Mouse (Mus musculus) intestine, embryonic 16.5 days (tissue): ENCODE data around the gene Frmd8. TPM values are rescaled to one million over a fixed set of nuclear protein-coding genes. Genes with fewer than 3 reads are reported as not detected.

ENCODE experiments used
- ATAC-seq: fragments of 200-750 bp; cut with Nextera tagmentation; 2 replicates; pipeline ENCODE4 v1.8.0; 2017; ENCODE audit warnings: moderate TSS enrichment, moderate library complexity
- H3K27ac ChIP-seq: fragments of 300-500 bp; sonication (generic); 2 replicates; pipeline ENCODE4 v1.5.1; 2014; ENCODE audit warnings: mild to moderate bottlenecking, low read length
- H3K27me3 ChIP-seq: fragments of 300-500 bp; sonication (generic); replicated peaks from 2 replicates; pipeline ENCODE4 v1.6.1; 2014; ENCODE audit warnings: low read length, control low read depth, mixed read lengths; ENCODE audit not compliant: control insufficient read depth, insufficient read depth
- H3K36me3 ChIP-seq: fragments of 300-500 bp; sonication (generic); 2 replicates; pipeline ENCODE4 v1.6.1; 2014; ENCODE audit warnings: low read length, control low read depth; ENCODE audit not compliant: control insufficient read depth, insufficient read depth
- H3K4me1 ChIP-seq: fragments of 300-500 bp; sonication (generic); 2 replicates; pipeline ENCODE4 v1.6.1; 2014; ENCODE audit warnings: low read length, control low read depth, mixed read lengths; ENCODE audit not compliant: control insufficient read depth, insufficient read depth
- H3K4me2 ChIP-seq: fragments of 300-500 bp; sonication (generic); 2 replicates; pipeline ENCODE4 v1.6.1; 2014; ENCODE audit warnings: low read depth, low read length, control low read depth
- H3K4me3 ChIP-seq: fragments of 300-500 bp; sonication (generic); 2 replicates; pipeline ENCODE4 v1.5.1; 2014; ENCODE audit warnings: mild to moderate bottlenecking, low read length
- H3K9ac ChIP-seq: fragments of 300-500 bp; sonication (generic); 2 replicates; pipeline ENCODE4 v1.6.1; 2014; ENCODE audit warnings: low read depth, low read length
- H3K9me3 ChIP-seq: fragments of 300-500 bp; sonication (generic); 2 replicates; pipeline ENCODE4 v1.6.1; 2016; ENCODE audit warnings: low read length, control low read depth; ENCODE audit not compliant: control insufficient read depth
- WGBS: fragments of 180-500 bp; shearing (Covaris S2); extraction: QIAGEN DNeasy Blood & Tissue Kit; methylation state at CpG from one replicate; pipeline ENCODE4 v1.1.7; 2014; 5-methylcytosine and 5-hydroxymethylcytosine counted together
- polyA plus RNA-seq: library from polyadenylated mRNA; unstranded; fragments of >200 nt; fragmentation: Nextera tagmentation; extraction: Ambion mirVana; gene quantifications from 2 replicates; pipeline ENCODE4 v1.2.1, GENCODE M21; 2015

Gene Frmd8
- polyA plus RNA-seq, 1 experiment from 2014 or later = 31.1 TPM

DNA sequence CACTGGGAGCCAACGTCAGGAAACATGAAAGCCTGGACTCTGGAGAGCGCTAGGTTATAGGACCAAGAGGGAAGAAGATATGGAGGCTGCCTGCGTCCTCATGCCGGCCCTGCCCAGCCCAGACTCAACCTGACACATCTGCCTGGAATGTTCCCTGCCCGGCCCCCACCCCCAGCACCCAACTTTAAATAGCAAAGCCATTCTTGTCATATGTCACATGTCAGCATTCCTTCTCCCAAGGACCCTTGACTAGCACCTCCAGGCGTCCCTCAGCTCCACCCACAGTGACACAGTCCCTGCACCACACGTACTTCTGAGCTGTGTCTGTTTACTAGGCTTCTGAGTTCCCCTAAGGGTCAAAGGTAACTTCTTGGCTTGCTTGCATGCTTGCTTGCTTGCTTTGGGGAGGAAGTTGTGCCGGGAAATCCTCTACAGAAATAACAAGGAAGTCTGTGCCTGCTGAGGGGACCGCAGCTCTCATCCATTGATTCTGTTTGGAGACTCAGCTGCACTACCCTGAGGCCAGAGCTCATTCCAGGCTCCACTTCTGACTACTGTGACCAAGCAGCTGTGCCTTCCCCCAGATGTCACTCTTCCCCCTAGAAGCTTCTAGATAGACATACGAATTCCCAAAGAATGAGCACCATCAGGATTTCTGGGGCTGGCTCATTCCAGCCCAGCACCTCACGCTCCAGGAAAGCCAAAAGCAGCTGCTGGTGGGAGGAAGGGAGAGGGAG, 64.8 kb downstream of the Frmd8 start:
- Histone ChIP-seq H3K4me2 (peak overlapping the region; percentile 26), H3K4me1 (peaks cover 72% of the 10 kb centered on the region), H3K4me3 (no peak overlapping the region), H3K27me3 (no peaks in the 10 kb centered on the region), H3K36me3 (no peaks in the 10 kb centered on the region), H3K9ac (peak overlapping the region; percentile 52), H3K9me3 (no peaks in the 10 kb centered on the region), H3K27ac (peak overlapping the region; percentile 97)
- peak; percentile 85 for ATAC-seq
- WGBS = 17% methylated on average over 11 of the region's 11 CpGs

DNA sequence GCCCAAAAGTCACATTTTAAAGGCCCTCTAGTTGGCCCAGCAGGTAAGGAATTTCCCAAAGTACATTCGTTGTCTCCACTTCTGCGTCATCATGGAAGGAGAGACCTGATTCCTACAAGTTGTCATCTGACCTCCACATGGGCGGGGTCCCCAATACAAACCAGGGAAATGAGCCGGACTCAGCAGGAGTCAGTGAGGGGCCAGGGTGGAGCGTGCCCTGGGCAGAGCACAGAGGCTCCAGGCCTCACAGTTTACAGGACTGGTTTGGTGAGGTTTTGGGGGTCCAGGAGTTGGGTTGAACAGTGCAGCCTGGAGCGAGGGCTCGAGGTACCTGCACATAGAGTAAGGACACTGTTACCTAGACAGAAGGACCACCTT, 65.4 kb downstream of the Frmd8 start:
- Histone ChIP-seq H3K4me2 (peak overlapping the region; percentile 26; the same call in 1 of the 2 replicates), H3K27ac (peak overlapping the region; percentile 97), H3K9ac (peak overlapping the region; percentile 49; the same call in 1 of the 2 replicates), H3K36me3 (no peaks in the 10 kb centered on the region), H3K4me3 (no peak overlapping the region), H3K27me3 (no peaks in the 10 kb centered on the region), H3K9me3 (no peaks in the 10 kb centered on the region), H3K4me1 (peaks cover 70% of the 10 kb centered on the region)
- peak; percentile 51 for ATAC-seq
- WGBS = 40% methylated on average over 7 of the region's 7 CpGs

DNA sequence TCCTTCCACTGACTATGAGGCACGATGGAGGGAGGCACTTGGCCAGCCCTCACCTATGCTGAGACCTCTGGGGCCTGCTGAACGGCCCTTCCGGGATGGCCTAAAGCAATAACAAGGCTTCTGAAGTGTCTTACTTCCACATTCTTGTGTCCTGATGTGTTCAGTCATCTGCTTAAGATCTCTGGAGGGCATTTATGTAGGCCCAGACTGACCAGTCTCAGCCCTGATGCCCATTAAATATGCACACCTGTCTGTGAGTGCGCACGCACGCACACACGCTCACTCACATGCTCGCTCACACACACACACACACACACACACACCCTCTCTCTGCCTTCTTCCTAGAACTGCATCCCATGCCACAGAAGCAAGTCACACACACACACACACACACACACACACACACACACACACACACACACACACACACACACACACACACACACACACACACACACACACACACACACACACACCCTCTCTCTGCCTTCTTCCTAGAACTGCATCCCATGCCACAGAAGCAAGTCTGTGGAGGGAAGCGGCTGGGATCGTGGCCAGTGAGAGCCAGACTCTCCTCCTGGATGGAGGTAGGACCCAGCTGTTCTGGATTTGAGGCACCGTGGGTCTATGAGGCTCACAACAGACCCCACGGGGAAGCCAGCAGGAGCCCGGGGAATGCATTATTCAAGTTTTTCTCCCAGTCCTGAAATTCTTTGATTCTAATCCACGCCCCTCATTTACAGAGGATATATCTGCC, 65.9 kb downstream of the Frmd8 start:
- 56% methylated on average over 14 of the region's 14 CpGs for WGBS

DNA sequence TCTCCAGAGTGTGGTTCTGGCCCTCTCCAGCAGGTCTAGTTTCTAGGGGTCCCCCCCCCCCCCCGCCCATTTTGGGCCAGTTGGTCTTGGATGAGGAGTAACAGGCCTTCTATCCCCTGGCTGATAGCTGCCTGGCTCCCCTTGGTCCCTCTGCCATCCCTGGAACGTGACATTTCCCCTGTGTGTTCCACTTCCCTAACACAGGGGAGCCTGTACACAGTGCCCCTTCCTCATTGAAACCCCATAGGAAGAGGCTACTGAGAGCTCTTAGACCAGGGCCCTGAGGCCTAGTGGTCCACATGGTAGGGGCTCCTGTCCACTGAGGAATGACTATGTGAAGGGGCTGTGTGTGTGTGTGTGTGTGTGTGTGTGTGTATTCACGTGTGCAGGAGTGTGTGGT, 67.3 kb downstream of the Frmd8 start:
- H3K4me2 ChIP-seq = no peak overlapping the region
- no peaks in the 10 kb centered on the region for H3K9me3 ChIP-seq
- H3K4me1 ChIP-seq = peaks cover 78% of the 10 kb centered on the region
- no peak overlapping the region for H3K4me3 ChIP-seq
- H3K27me3 ChIP-seq = no peaks in the 10 kb centered on the region
- H3K27ac ChIP-seq = peak overlapping the region; percentile 87
- H3K9ac ChIP-seq = no peak overlapping the region
- 78% methylated on average over 2 of the region's 3 CpGs for WGBS
- H3K36me3 ChIP-seq = no peaks in the 10 kb centered on the region
- ATAC-seq = no peak

More for the DNA sequence above, 65.9 kb downstream of the Frmd8 start:
- Histone ChIP-seq H3K4me1 (peaks cover 75% of the 10 kb centered on the region), H3K27me3 (no peaks in the 10 kb centered on the region), H3K9ac (peak overlapping the region; percentile 49; the same call in 1 of the 2 replicates), H3K36me3 (no peaks in the 10 kb centered on the region), H3K4me2 (peak overlapping the region; percentile 26; the same call in 1 of the 2 replicates), H3K4me3 (no peak overlapping the region), H3K27ac (peak overlapping the region; percentile 97), H3K9me3 (no peaks in the 10 kb centered on the region)
- no peak for ATAC-seq

DNA sequence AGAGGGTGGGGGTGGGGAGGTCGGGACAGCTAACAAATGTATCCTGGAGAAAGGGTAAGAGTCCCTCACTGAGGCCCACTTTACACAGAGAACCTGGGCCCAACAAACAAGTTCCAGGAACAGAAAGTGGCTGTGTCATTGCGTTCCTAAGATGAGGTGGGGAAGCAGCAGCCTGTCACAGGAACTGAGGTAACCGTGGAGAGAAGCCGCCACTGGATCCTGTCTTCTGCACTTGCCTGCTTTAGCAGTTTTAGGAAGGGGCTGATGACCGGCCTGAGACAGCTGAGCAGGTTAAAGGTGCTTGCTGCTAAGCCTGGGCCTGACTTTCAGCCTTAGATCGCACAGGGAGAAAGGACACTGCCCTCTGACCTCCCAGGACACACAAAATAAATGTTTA, 68.3 kb downstream of the Frmd8 start:
- H3K9ac ChIP-seq = peak overlapping the region; percentile 36; the same call in 1 of the 2 replicates
- WGBS = 37% methylated on average over 6 of the region's 6 CpGs

DNA sequence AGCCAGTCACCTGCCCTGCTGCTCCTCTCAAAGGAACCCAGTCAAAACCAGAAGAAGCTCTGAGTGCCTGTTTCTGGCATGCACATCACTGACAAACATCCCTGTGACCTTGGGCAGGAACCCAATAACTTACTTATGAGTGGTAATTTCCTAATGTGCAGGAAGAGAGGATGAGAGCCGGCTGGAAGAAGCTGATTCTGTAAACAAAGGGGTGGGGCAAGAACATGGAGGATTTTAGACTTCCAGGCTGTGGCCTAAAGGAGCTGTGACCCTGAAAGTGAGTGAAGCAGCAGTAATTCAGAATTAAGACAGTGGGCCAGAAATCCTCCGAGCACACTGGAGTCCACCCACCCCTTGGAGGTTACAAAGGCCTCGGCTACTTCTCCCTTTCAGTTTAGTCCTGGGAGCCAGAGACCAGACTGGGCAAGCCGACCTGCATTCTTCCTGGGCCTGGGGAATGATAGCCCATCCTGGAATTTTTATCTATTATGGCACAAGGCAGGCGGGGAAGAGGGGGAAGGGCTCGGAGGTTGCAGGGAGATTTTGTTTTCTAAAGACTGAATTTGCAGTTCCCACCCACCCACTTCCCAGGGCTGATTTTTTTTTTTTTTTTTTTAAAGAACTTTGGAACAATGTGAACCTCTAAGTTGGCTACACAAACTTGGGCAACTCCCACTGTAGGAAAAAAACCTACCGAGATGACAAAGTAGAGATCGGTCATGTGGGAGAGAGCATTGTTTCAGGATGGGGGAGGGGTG, 68.8 kb downstream of the Frmd8 start:
- Histone ChIP-seq H3K4me1 (peaks cover 65% of the 10 kb centered on the region), H3K9me3 (no peaks in the 10 kb centered on the region), H3K4me3 (no peak overlapping the region), H3K27me3 (no peaks in the 10 kb centered on the region), H3K4me2 (0 out of 2 replicates have a peak overlapping the region, but pooled peaks have one; percentile 6), H3K9ac (peak overlapping the region; percentile 36), H3K27ac (peak overlapping the region; percentile 87), H3K36me3 (no peaks in the 10 kb centered on the region)
- ATAC-seq = no peak
- WGBS = 6% methylated on average over 8 of the region's 8 CpGs

More for the DNA sequence above, 68.3 kb downstream of the Frmd8 start:
- Histone ChIP-seq H3K4me3 (no peak overlapping the region), H3K4me1 (peaks cover 71% of the 10 kb centered on the region), H3K36me3 (no peaks in the 10 kb centered on the region), H3K27me3 (no peaks in the 10 kb centered on the region), H3K9me3 (no peaks in the 10 kb centered on the region), H3K4me2 (no peak overlapping the region), H3K27ac (peak overlapping the region; percentile 87)
- ATAC-seq = no peak

DNA sequence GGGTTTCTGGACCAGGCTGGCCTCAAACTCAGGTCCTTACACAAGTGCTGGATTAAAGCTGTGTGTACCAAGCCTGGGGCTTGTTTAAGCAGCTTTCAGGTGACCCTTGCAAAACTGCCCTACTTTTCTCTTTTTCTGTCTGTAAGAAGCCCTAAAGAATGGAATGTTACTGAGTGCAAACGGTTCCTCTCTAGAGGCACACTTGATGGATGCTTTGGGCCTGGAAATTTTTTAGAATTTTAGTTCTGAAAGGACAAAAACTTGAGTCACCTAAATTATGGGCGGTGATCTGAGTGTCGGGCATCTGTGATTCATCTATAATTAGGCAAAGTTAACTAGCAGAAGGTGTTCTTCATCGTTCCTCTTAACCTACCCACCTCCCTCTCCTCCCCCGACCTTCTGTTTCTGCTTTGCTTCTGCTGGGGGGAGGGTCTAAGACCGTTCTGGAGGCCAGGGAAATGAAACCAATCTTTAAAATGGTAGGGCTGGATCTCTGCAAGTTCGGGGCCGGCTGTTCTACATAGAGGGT, 70.6 kb downstream of the Frmd8 start:
- peak overlapping the region; percentile 97 for H3K4me2 ChIP-seq
- ATAC-seq = no peak
- H3K4me3 ChIP-seq = peak overlapping the region; percentile 40
- WGBS = 32% methylated on average over 8 of the region's 8 CpGs
- H3K27ac ChIP-seq = peak overlapping the region; percentile 99
- no peaks in the 10 kb centered on the region for H3K36me3 ChIP-seq
- peaks cover 47% of the 10 kb centered on the region for H3K4me1 ChIP-seq
- H3K27me3 ChIP-seq = no peaks in the 10 kb centered on the region
- peak overlapping the region; percentile 81 for H3K9ac ChIP-seq
- H3K9me3 ChIP-seq = no peaks in the 10 kb centered on the region

DNA sequence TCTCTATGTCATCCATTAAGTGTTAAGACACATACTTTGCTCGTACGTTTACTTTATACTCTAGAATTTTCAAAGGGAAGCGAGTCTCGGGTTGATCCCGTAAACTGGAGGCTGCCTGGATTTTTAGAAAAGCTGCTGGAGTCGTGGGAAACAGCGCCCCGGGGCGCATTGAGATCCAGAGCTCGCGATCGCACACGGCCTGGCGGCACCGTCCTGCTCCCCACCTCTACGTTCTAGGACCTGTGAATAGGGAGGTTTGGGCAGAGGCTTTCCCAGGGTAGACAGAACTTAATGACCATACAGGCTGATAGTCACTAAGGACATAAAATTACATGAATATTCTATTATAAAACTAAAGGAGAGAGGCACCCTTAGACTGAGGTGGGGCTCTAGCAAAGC, 71.2 kb downstream of the Frmd8 start:
- peak overlapping the region; percentile 99 for H3K27ac ChIP-seq
- no peaks in the 10 kb centered on the region for H3K27me3 ChIP-seq
- peak overlapping the region; percentile 81 for H3K9ac ChIP-seq
- H3K9me3 ChIP-seq = no peaks in the 10 kb centered on the region
- H3K4me1 ChIP-seq = peaks cover 43% of the 10 kb centered on the region
- peak overlapping the region; percentile 97 for H3K4me2 ChIP-seq
- H3K4me3 ChIP-seq = peak overlapping the region; percentile 40
- WGBS = 1% methylated on average over 16 of the region's 16 CpGs
- peak; percentile 14 for ATAC-seq
- H3K36me3 ChIP-seq = no peaks in the 10 kb centered on the region
